Mouse (Mus musculus): ENCODE data around the gene Cox14.

GRCm38 (mm10) chr15:99733186-99733585 lies 7.8 kb downstream of the Cox14 start:
- no peak for TF ChIP-seq CTCF (IDR thresholded peaks at IDR 0.05; ENCODE audit: low read depth)
- TF ChIP-seq EP300 (IDR thresholded peaks at IDR 0.05; ENCODE audit: low read depth) = no peak

All from liver, postnatal 0 days (tissue).